Mouse (Mus musculus) G1E (cell line): ENCODE measurements around the gene Apbb2. TPM values are rescaled to one million over a fixed set of nuclear protein-coding genes. Genes with fewer than 3 reads are reported as not detected.

Experiments used
- ATAC-seq: 2 replicates; pipeline ENCODE4 v1.8.0; 2016; ENCODE audit warnings: mild to moderate bottlenecking; ENCODE audit not compliant: insufficient number of reproducible peaks, poor library complexity, low FRiP score, severe bottlenecking; ENCODE audit errors: extremely low read depth
- DNase-seq: peaks from one replicate; pipeline ENCODE4 v3.0.0; 2012; ENCODE audit warnings: low spot score
- H3K27me3 ChIP-seq: 2 replicates; pipeline ENCODE4 v1.6.1; 2012; ENCODE audit warnings: mild to moderate bottlenecking, low read length, inconsistent platforms; ENCODE audit not compliant: insufficient read depth
- H3K36me3 ChIP-seq: replicated peaks from 2 replicates; pipeline ENCODE3; 2012; ENCODE audit warnings: mild to moderate bottlenecking, inconsistent platforms
- H3K4me1 ChIP-seq: 2 replicates; pipeline ENCODE4 v1.6.1; 2012; ENCODE audit warnings: low read depth, low read length, inconsistent platforms, mixed read lengths; ENCODE audit not compliant: insufficient read depth
- H3K4me3 ChIP-seq: 2 replicates; pipeline ENCODE4 v1.5.1; 2012; ENCODE audit warnings: low read depth, mild to moderate bottlenecking, inconsistent platforms, low read length, moderate library complexity, mixed read lengths
- H3K9me3 ChIP-seq: replicated peaks from 2 replicates; pipeline ENCODE4 v1.6.1; 2012; ENCODE audit warnings: inconsistent platforms
- CTCF ChIP-seq: IDR thresholded peaks from 2 replicates; pipeline ENCODE4 v1.5.1; 2012; ENCODE audit warnings: low read depth, low read length, inconsistent platforms, mixed read lengths
- GATA1 ChIP-seq: IDR thresholded peaks from 2 replicates; pipeline ENCODE4 v1.6.1; 2012; ENCODE audit warnings: borderline replicate concordance, low read length, inconsistent platforms, mixed read lengths
- GATA2 ChIP-seq: IDR thresholded peaks from 2 replicates; pipeline ENCODE4 v1.6.1; 2012; ENCODE audit warnings: low read depth, low read length, inconsistent platforms, borderline replicate concordance
- POLR2AphosphoS5 ChIP-seq: IDR thresholded peaks from 2 replicates; pipeline ENCODE4 v1.6.1; 2012; ENCODE audit warnings: low read depth, low read length, inconsistent platforms; ENCODE audit not compliant: insufficient replicate concordance
- TAL1 ChIP-seq: conservative IDR thresholded peaks from 2 replicates; pipeline ENCODE4 v1.6.1; 2012; ENCODE audit warnings: low read depth, low read length, inconsistent platforms, mixed read lengths
- polyA plus RNA-seq: library from polyadenylated mRNA; stranded (reverse); fragments of >175 nt; gene quantifications from 2 replicates; pipeline ENCODE4 v1.2.3, GENCODE M21; 2012
- total RNA-seq, 2 experiments: library from RNA; stranded (forward) in 1 of 2; stranded (reverse) in 1 of 2; fragments of 200-1000 nt in 1 of 2; fragments of >200 nt in 1 of 2; fragmentation: Nextera tagmentation in 1 of 2; gene quantifications; 2 replicates each; pipeline ENCODE4 v1.2.3; 2014 to 2017

The Apbb2 gene
- total and polyA plus RNA-seq, 3 experiments, result 0.16 TPM; not detected in 2

DNA sequence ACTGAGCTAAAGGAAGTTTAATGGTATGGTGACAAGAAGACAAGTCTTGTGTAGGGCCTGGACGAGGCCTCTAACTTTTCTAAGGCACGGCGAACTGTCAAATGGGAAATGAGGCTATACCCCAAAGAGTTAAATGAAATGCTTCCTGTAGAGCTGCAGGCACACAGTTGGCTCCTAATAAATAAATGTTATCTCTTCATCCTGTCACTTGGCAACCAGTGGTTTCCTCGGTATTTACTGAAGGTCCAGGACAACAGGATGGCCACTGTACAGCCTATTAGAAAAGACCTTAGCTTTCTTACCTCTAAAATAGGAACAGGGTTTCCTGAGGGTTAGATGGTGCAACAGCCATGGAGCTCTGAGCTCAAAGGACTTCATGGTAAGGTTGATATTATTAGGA lies 6.7 kb downstream of the Apbb2 start:
- Histone ChIP-seq H3K4me3 (no peak overlapping the region), H3K9me3 (peaks cover 70% of the 10 kb centered on the region), H3K36me3 (no peaks in the 10 kb centered on the region), H3K4me1 (no peaks in the 10 kb centered on the region), H3K27me3 (no peaks in the 10 kb centered on the region)
- DNase-seq, result no peak
- ATAC-seq, result no peak
- TF ChIP-seq POLR2AphosphoS5 (no peak), GATA1 (no peak), TAL1 (no peak), CTCF (no peak), GATA2 (no peak)

DNA sequence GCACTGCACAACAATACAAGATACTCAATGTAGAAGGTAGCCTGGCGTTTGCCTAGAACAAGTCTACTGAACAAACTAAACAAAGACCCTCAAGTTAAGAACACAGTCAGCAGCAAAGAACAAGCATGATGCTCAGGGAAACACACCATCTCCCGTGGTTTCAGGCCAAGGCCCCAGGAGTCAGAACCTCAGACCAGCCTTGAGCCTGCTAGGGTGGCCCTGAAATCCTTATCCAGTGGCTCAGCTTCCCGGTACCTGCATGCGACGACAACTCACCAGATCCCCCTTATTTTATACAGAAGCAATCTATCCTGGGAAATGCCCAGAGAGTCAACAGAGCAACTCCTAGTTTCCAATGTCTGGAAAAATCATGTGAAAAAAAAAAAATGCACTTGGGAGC lies 7.2 kb downstream of the Apbb2 start:
- no peak for DNase-seq
- no peak overlapping the region for H3K4me3 ChIP-seq
- H3K9me3 ChIP-seq, result peaks cover 71% of the 10 kb centered on the region
- H3K36me3 ChIP-seq, result no peaks in the 10 kb centered on the region
- no peak for TF ChIP-seq GATA1
- TF ChIP-seq POLR2AphosphoS5, result no peak
- TF ChIP-seq CTCF, result no peak
- TF ChIP-seq TAL1, result no peak
- TF ChIP-seq GATA2, result no peak
- no peaks in the 10 kb centered on the region for H3K27me3 ChIP-seq
- no peaks in the 10 kb centered on the region for H3K4me1 ChIP-seq
- ATAC-seq, result no peak

DNA sequence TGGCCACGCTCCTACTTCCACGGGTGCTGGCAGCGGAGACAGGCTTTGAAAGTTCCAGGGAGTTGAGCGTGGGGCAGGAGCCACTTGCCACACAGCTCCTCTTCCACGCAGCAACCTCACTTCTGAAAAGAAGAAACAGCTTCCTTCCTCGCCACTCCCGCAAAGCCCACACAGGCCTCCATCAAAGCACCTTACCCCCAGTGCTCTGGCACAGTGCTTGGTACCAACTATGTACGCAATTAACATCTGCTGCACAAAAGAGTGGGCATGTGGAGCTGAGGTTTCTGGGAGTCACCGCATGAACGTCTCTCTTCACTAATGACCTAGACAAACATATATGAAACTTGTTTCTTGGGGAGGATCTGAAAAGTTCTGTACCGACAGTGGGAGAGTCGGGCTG lies 8.3 kb downstream of the Apbb2 start:
- Histone ChIP-seq H3K4me1 (no peaks in the 10 kb centered on the region), H3K9me3 (peaks cover 70% of the 10 kb centered on the region), H3K4me3 (no peak overlapping the region), H3K36me3 (no peaks in the 10 kb centered on the region), H3K27me3 (no peaks in the 10 kb centered on the region)
- no peak for DNase-seq
- ATAC-seq, result no peak
- TF ChIP-seq TAL1 (no peak), POLR2AphosphoS5 (no peak), GATA2 (no peak), CTCF (no peak), GATA1 (no peak)

DNA sequence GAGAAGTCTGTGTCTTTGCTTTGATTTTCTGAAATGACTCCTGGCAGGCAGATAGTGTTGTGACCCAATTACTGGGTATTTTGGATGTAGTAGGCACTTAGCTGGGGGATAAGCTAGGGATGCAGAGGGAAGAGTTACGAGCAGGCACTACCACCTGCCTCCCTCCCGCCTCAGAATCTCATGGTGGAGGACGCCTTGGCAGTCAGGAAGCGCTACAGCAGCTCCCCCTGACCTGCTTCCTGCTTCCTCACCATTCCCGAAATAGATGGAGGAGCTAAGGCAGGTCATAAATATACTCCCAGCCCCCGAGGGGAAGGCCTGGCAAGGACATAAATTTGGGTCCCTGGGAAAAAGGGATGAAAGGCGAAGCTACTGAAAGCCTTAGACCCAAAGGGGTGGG lies 9.3 kb downstream of the Apbb2 start:
- H3K4me3 ChIP-seq, result no peak overlapping the region
- H3K36me3 ChIP-seq, result no peaks in the 10 kb centered on the region
- ATAC-seq (no peak), DNase-seq (no peak)
- peaks cover 67% of the 10 kb centered on the region for H3K9me3 ChIP-seq
- no peaks in the 10 kb centered on the region for H3K27me3 ChIP-seq
- H3K4me1 ChIP-seq, result no peaks in the 10 kb centered on the region
- TF ChIP-seq TAL1 (no peak), CTCF (no peak), GATA1 (no peak), GATA2 (no peak), POLR2AphosphoS5 (no peak)

DNA sequence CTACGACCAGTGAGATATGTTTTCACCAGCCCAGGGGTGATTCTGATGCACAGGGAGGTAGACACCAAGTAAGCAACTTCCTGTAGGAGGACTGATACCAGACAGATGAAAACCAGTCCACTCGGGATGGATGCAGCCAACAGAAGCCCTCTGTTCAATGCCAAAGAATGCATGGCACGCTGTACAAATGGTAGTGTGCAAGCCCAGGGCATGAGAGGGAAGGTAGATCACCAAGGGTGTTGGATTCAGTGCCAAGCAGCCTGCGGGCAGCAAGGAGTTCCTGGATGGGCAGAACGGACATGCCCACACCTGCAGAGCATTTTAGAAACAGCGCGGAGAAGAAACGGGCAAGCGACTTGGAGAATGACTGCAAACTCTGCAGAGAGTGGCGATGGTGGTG lies 10.8 kb downstream of the Apbb2 start:
- Histone ChIP-seq H3K4me1 (no peaks in the 10 kb centered on the region), H3K36me3 (no peaks in the 10 kb centered on the region), H3K4me3 (no peak overlapping the region), H3K27me3 (no peaks in the 10 kb centered on the region), H3K9me3 (peaks cover 68% of the 10 kb centered on the region)
- TF ChIP-seq TAL1 (no peak), POLR2AphosphoS5 (no peak), CTCF (no peak), GATA1 (no peak), GATA2 (no peak)
- no peak for ATAC-seq
- no peak for DNase-seq

DNA sequence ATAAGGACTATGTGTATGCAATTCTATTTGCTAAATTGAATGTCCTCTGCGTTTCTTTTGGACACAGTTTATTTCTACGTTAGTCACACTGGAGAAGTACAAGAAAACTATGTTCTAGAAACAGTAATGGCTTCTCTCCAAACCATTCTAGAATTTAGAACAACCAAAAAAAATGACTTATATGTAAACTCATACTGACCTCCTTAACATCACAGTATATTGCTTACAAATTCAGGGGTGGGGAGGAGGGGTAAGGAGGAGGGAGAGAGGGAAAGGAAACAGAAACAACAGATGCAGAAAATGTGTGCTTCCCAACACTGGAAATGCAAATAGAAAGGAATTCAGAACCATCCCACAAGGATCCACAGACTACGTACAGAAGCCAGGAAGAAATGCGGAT lies 11.4 kb downstream of the Apbb2 start:
- ATAC-seq (no peak), DNase-seq (no peak)
- H3K27me3 ChIP-seq, result no peaks in the 10 kb centered on the region
- H3K36me3 ChIP-seq, result no peaks in the 10 kb centered on the region
- peaks cover 73% of the 10 kb centered on the region for H3K9me3 ChIP-seq
- TF ChIP-seq GATA1 (no peak), TAL1 (no peak), POLR2AphosphoS5 (no peak), CTCF (no peak), GATA2 (no peak)
- no peak overlapping the region for H3K4me3 ChIP-seq
- H3K4me1 ChIP-seq, result no peaks in the 10 kb centered on the region

DNA sequence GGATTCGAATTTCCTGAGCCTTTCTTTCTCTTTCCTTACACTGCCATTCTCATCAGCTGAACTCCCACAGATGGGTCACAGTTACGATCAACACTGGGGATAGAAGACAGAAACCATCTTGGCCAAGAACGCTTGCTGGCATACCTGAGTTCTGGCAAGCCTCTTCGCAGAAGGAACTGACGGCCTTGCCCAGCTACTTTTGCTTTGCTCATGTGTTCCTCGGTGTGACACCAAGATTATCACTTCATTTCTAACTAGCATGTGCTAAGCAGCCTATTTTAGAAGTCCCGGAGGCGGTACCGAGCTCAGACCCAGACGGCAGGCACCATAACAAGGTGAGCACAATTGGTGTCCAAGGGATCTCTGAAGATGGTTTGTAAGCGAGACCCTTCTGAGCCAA lies 12.9 kb downstream of the Apbb2 start:
- H3K4me1 ChIP-seq, result no peaks in the 10 kb centered on the region
- ATAC-seq, result no peak
- no peak overlapping the region for H3K4me3 ChIP-seq
- peaks cover 67% of the 10 kb centered on the region for H3K9me3 ChIP-seq
- H3K27me3 ChIP-seq, result no peaks in the 10 kb centered on the region
- no peaks in the 10 kb centered on the region for H3K36me3 ChIP-seq
- DNase-seq, result no peak
- TF ChIP-seq GATA1 (no peak), GATA2 (no peak)
